Mouse (Mus musculus): Measurements from ENCODE around the gene Sstr1.

The Sstr1 gene

GRCm38 (mm10) chr12:58211163-58212071, at the start of gene Sstr1:
Gene Sstr1 (plus strand): TSS chr12:58211772.
- in situ Hi-C loops (cut with MboI), result no loop called here

- in situ Hi-C loops (cut with MboI), result no loop called here
Observed at GRCm38 (mm10) chr12:58198810-58199209, 12.8 kb upstream of the Sstr1 start.

GRCm38 (mm10) chr12:58201190-58201589, 10.4 kb upstream of the Sstr1 start:
- in situ Hi-C loops (cut with MboI), result no loop called here

- in situ Hi-C loops (cut with MboI), result no loop called here
Observed at GRCm38 (mm10) chr12:58207956-58208355, 3.6 kb upstream of the Sstr1 start.

GRCm38 (mm10) chr12:58212261-58212923, 820 bp downstream of the Sstr1 start:
- in situ Hi-C loops (cut with MboI), result no loop called here

- in situ Hi-C loops (cut with MboI), result no loop called here
Observed at GRCm38 (mm10) chr12:58212924-58213450, 1.4 kb downstream of the Sstr1 start.

GRCm38 (mm10) chr12:58213451-58214288, 2.1 kb downstream of the Sstr1 start:
- in situ Hi-C loops (cut with MboI), result no loop called here

GRCm38 (mm10) chr12:58214289-58215136, 2.9 kb downstream of the Sstr1 start:
- in situ Hi-C loops (cut with MboI), result no loop called here

GRCm38 (mm10) chr12:58216218-58216617, 4.6 kb downstream of the Sstr1 start:
- in situ Hi-C loops (cut with MboI), result no loop called here

GRCm38 (mm10) chr12:58219078-58219477, 7.5 kb downstream of the Sstr1 start:
- in situ Hi-C loops (cut with MboI), result no loop called here

GRCm38 (mm10) chr12:58225644-58226043, 14.1 kb downstream of the Sstr1 start:
- in situ Hi-C loops (cut with MboI), result no loop called here

GRCm38 (mm10) chr12:58232489-58232888, 20.9 kb downstream of the Sstr1 start:
- in situ Hi-C loops (cut with MboI), result no loop called here

GRCm38 (mm10) chr12:58251901-58252300, 40.3 kb downstream of the Sstr1 start:
- in situ Hi-C loops (cut with MboI), result no loop called here
